In the genomic region with DNA sequence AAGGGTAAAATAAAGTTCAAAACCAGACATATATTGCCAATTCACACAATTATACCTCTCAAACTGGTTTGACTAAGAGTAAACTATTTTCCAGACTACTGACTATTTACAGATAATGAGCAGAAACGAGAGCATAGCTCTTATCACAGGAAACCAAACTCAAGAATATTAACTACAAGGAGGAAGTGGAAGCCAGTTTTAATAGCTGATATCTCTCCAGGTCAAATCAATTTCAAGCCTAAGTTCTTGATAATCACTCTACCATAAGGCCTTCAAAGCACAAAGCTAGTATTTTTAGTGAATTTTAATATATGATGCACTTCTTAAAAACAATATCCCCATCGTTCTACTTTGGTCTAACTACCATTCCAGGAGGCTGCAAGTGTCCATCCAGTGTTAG, we compare ENCODE assay signal across 22 mouse cellular contexts.
"Had no signal": no experiment of that assay in that cellular context is flagged by ENCODE, and none has a peak within 500 bp of the region (broad histone marks: within the 10 kb centered on the region; RNA-seq: fewer than 3 reads in every experiment).

No protein-coding gene starts in this region.

- H3K9me3 ChIP-seq: kidney, embryonic 15.5 days; limb, embryonic 10.5 days; limb, embryonic 13.5 days; liver, embryonic 15.5 days; midbrain, embryonic 10.5 days; midbrain, embryonic 13.5 days; neural tube, embryonic 13.5 days; stomach, embryonic 15.5 days had no signal

- H3K27me3 ChIP-seq: kidney, embryonic 15.5 days; limb, embryonic 13.5 days; liver, embryonic 15.5 days; midbrain, embryonic 13.5 days; neural tube, embryonic 13.5 days; stomach, embryonic 15.5 days had no signal

- H3K4me1 ChIP-seq: kidney, embryonic 15.5 days; limb, embryonic 10.5 days; limb, embryonic 13.5 days; liver, embryonic 15.5 days; midbrain, embryonic 10.5 days; midbrain, embryonic 13.5 days; neural tube, embryonic 13.5 days; stomach, embryonic 15.5 days had no signal

- H3K9ac ChIP-seq: kidney, embryonic 15.5 days; limb, embryonic 13.5 days; liver, embryonic 15.5 days; midbrain, embryonic 13.5 days; neural tube, embryonic 13.5 days; stomach, embryonic 15.5 days had no signal

- H3K36me3 ChIP-seq: midbrain, embryonic 13.5 days; neural tube, embryonic 13.5 days; stomach, embryonic 15.5 days had no signal

- H3K27ac ChIP-seq: kidney, embryonic 15.5 days; limb, embryonic 10.5 days; limb, embryonic 13.5 days; liver, embryonic 15.5 days; midbrain, embryonic 10.5 days; midbrain, embryonic 13.5 days; neural tube, embryonic 13.5 days; stomach, embryonic 15.5 days had no signal

- H3K4me3 ChIP-seq: kidney, embryonic 15.5 days; limb, embryonic 10.5 days; limb, embryonic 13.5 days; liver, embryonic 15.5 days; midbrain, embryonic 10.5 days; midbrain, embryonic 13.5 days; myocyte; neural tube, embryonic 13.5 days; stomach, embryonic 15.5 days had no signal

- H3K4me2 ChIP-seq: kidney, embryonic 15.5 days; limb, embryonic 13.5 days; liver, embryonic 15.5 days; midbrain, embryonic 13.5 days; neural tube, embryonic 13.5 days; stomach, embryonic 15.5 days had no signal

- ATAC-seq: midbrain, embryonic 13.5 days; midbrain, embryonic 16.5 days had no signal

- DNase-seq: kidney, adult 11 months; kidney, adult 8-10 months; kidney, postnatal 10 days; kidney, postnatal 36 days; lung, adult 2 months; lung, postnatal 14 days; lung, postnatal 4 days; retina, postnatal 1 day; right cerebral cortex, postnatal 25 days; spleen, adult 18-20 months; thymus, adult 18-20 months; thymus, postnatal 36 days had no signal
